Mouse (Mus musculus): ENCODE data around the gene Hoxb9. TPM values are rescaled to one million over a fixed set of nuclear protein-coding genes. Genes with fewer than 3 reads are reported as not detected.

The Hoxb9 gene
- polyA plus RNA-seq, 1 experiment from 2014 or later, result 1.5 TPM

DNA sequence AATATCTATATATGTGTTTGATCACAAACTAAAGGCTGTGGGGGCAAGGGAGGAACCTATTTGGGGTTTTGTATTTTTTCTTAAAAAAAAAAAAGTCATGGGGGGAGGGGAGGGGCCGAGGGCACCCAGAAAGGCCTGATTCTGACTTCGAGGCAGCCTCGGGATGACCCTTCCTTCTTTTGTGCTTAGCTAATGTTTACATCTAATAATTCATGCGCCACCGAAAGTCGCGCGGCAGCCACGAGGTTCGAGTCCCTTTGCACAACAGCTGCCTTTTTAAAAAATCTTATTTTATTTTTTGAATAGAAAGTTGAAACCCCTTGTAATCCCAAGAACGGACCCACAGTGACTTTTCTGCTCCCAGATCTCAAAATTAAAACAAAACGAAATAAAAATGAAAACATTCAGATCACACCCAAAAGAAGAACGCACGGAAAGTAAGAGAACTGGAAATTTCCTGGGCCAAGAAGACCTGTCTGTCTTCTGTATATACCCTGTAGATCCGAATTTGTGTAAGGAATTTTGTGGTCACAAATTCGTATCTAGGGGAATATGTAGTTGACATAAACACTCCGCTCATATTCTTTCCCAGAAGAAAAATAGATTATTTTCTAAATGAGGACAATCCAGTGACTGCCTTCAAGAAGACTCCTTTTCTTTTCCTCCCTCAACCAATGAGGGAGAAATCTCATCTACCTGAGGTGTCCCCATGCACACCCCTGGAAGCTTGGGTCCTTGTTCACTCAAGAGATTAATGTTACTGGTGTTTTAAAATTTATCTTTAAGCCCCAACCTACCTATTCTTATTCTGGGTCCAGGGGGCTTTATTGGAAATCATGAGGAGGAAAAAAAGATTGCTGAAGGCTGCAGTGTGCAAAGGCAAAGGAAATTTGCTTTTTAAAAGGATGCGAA is 45.7 kb downstream of the Hoxb9 start:
- H3K4me2 ChIP-seq (replicated peaks; ENCODE audit: low read depth), result peak overlapping the region; percentile 83
- peaks cover 50% of the 10 kb centered on the region; the same call in 1 of the 2 replicates for H3K27me3 ChIP-seq (replicated peaks; ENCODE audit: control insufficient read depth, insufficient read depth, low read length)
- no peak for ATAC-seq
- WGBS, result 18% methylated on average over 18 of the region's 18 CpGs
- H3K4me1 ChIP-seq (replicated peaks; ENCODE audit: control insufficient read depth, insufficient read depth, low read length), result no peaks in the 10 kb centered on the region
- peak overlapping the region; percentile 59; the same call in 1 of the 2 replicates for H3K4me3 ChIP-seq (ENCODE audit: low read depth, low read length)
- no peak for TF ChIP-seq CTCF (IDR thresholded peaks at IDR 0.05; ENCODE audit: low read depth)
- H3K27ac ChIP-seq (ENCODE audit: low read depth, low read length), result no peak overlapping the region
- no peaks in the 10 kb centered on the region for H3K36me3 ChIP-seq (ENCODE audit: control insufficient read depth, insufficient read depth)
- H3K9ac ChIP-seq (ENCODE audit: low read depth, low read length), result peak overlapping the region; percentile 27; the same call in 1 of the 2 replicates
- no peaks in the 10 kb centered on the region for H3K9me3 ChIP-seq (ENCODE audit: control insufficient read depth)

DNA sequence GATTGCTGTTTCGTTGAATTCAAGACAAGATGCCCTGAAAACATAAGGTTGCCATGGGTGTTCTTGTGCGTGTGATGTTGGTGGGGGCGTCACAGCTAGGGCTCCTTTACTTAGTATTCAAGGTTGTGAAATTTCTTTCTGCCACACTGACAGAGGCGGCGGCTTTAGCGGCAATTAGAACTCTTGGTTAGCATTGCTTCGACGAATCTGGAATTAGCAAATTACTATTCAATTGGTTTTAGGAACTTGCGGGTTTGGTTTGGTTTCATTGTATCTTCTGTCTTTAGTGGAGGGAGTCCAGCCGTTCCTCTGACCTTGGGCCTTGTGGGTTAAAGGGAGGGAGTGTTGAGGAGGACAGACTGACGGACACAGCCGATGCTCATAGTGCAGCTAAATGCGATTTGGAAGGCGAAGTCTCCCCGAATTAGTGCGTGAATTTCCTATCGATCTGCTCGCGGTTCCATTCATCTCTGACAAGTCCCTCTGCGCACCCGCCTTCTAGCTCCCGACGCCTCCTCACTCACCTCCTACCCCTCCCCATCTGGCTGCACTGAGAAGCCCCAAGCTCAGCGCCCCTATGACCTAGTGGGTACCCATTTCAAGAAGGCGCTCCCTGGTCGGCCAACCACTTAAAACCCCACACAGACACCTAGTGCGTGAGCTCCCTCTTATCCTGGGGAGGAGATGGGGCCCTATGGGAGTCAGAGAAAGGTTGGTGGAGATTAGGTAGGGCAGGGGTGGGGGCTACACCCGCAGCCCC is 46.5 kb downstream of the Hoxb9 start, which contains the start of gene Hoxb4:
TSS of gene Hoxb4 (plus strand) at position 660 of the 760 bp plus-strand sequence.
- Histone ChIP-seq H3K9me3 (ENCODE audit: control insufficient read depth) (no peaks in the 10 kb centered on the region), H3K4me3 (ENCODE audit: low read depth, low read length) (peak within 1 kb of the TSS; percentile 59), H3K9ac (ENCODE audit: low read depth, low read length) (peak within 1 kb of the TSS; percentile 69), H3K36me3 (ENCODE audit: control insufficient read depth, insufficient read depth) (no peaks in the 10 kb centered on the region), H3K4me2 (replicated peaks; ENCODE audit: low read depth) (peak within 1 kb of the TSS; percentile 83), H3K4me1 (replicated peaks; ENCODE audit: control insufficient read depth, insufficient read depth, low read length) (no peaks in the 10 kb centered on the region), H3K27ac (ENCODE audit: low read depth, low read length) (peak within 1 kb of the TSS; percentile 94), H3K27me3 (replicated peaks; ENCODE audit: control insufficient read depth, insufficient read depth, low read length) (peaks cover 43% of the 10 kb centered on the region; the same call in 1 of the 2 replicates)
- 16% methylated on average over 28 of the region's 28 CpGs for WGBS
- TF ChIP-seq CTCF (IDR thresholded peaks at IDR 0.05; ENCODE audit: low read depth), result no peak
- no peak for ATAC-seq

DNA sequence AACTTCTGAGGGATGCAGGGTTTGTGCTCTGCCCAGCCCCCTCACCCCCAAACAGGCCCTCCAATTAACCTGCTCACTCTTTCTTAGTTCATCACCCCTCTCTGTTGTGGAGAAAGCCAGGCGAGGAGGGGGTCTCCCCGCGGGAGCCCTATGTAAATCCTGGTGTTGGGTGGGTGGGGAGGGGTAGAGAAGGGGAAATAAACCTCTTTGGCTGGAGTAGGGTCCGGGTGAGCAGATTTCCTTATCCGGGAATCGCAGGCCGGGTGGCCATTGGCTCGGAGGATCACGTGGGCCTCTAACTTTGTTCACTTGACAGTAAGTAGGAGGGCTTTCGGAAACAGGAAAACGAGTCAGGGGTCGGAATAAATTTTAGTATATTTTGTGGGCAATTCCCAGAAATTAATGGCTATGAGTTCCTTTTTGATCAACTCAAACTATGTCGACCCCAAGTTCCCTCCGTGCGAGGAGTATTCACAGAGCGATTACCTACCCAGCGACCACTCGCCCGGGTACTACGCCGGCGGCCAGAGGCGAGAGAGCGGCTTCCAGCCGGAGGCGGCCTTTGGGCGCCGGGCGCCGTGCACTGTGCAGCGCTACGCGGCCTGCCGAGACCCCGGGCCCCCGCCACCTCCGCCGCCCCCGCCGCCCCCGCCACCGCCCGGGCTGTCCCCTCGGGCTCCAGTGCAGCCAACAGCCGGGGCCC is 47.3 kb downstream of the Hoxb9 start:
- Histone ChIP-seq H3K9ac (ENCODE audit: low read depth, low read length) (peak overlapping the region; percentile 69), H3K4me2 (replicated peaks; ENCODE audit: low read depth) (peak overlapping the region; percentile 83), H3K27ac (ENCODE audit: low read depth, low read length) (peak overlapping the region; percentile 94), H3K27me3 (replicated peaks; ENCODE audit: control insufficient read depth, insufficient read depth, low read length) (peaks cover 37% of the 10 kb centered on the region; the same call in 1 of the 2 replicates), H3K4me1 (replicated peaks; ENCODE audit: control insufficient read depth, insufficient read depth, low read length) (no peaks in the 10 kb centered on the region), H3K9me3 (ENCODE audit: control insufficient read depth) (no peaks in the 10 kb centered on the region), H3K36me3 (ENCODE audit: control insufficient read depth, insufficient read depth) (no peaks in the 10 kb centered on the region), H3K4me3 (ENCODE audit: low read depth, low read length) (peak overlapping the region; percentile 59)
- TF ChIP-seq CTCF (IDR thresholded peaks at IDR 0.05; ENCODE audit: low read depth), result no peak
- WGBS, result under 1% methylated on average over 35 of the region's 45 CpGs
- ATAC-seq, result peak; percentile 60

GRCm38 (mm10) chr11:96319071-96319902 is 48.0 kb downstream of the Hoxb9 start:
- Histone ChIP-seq H3K36me3 (ENCODE audit: control insufficient read depth, insufficient read depth) (no peaks in the 10 kb centered on the region), H3K27me3 (replicated peaks; ENCODE audit: control insufficient read depth, insufficient read depth, low read length) (peaks cover 29% of the 10 kb centered on the region; the same call in 1 of the 2 replicates), H3K4me2 (replicated peaks; ENCODE audit: low read depth) (peak overlapping the region; percentile 83), H3K4me1 (replicated peaks; ENCODE audit: control insufficient read depth, insufficient read depth, low read length) (no peaks in the 10 kb centered on the region), H3K4me3 (ENCODE audit: low read depth, low read length) (peak overlapping the region; percentile 59), H3K9me3 (ENCODE audit: control insufficient read depth) (no peaks in the 10 kb centered on the region), H3K27ac (ENCODE audit: low read depth, low read length) (peak overlapping the region; percentile 94), H3K9ac (ENCODE audit: low read depth, low read length) (peak overlapping the region; percentile 69)
- under 1% methylated on average over 29 of the region's 34 CpGs for WGBS
- TF ChIP-seq CTCF (IDR thresholded peaks at IDR 0.05; ENCODE audit: low read depth), result no peak
- peak; percentile 26 for ATAC-seq

DNA sequence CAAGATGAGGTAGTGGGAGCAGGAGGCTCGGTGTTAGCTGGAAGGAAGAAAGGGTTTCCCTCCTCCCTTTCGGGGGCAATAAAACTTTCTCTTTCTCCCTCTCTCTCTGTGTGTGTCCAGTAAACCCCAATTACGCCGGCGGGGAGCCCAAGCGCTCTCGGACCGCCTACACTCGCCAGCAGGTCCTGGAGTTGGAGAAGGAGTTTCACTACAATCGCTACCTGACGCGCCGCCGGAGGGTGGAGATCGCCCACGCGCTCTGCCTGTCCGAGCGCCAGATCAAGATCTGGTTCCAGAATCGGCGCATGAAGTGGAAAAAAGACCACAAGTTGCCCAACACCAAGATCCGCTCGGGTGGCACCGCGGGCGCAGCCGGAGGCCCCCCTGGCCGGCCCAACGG is 48.7 kb downstream of the Hoxb9 start:
- WGBS, result 2% methylated on average over 29 of the region's 29 CpGs
- peak overlapping the region; percentile 83 for H3K4me2 ChIP-seq (replicated peaks; ENCODE audit: low read depth)
- H3K27me3 ChIP-seq (replicated peaks; ENCODE audit: control insufficient read depth, insufficient read depth, low read length), result peaks cover 28% of the 10 kb centered on the region; the same call in 1 of the 2 replicates
- H3K27ac ChIP-seq (ENCODE audit: low read depth, low read length), result peak overlapping the region; percentile 94
- no peak for ATAC-seq
- peak overlapping the region; percentile 69 for H3K9ac ChIP-seq (ENCODE audit: low read depth, low read length)
- H3K36me3 ChIP-seq (ENCODE audit: control insufficient read depth, insufficient read depth), result no peaks in the 10 kb centered on the region
- no peaks in the 10 kb centered on the region for H3K9me3 ChIP-seq (ENCODE audit: control insufficient read depth)
- peak overlapping the region; percentile 59 for H3K4me3 ChIP-seq (ENCODE audit: low read depth, low read length)
- no peak for TF ChIP-seq CTCF (IDR thresholded peaks at IDR 0.05; ENCODE audit: low read depth)
- no peaks in the 10 kb centered on the region for H3K4me1 ChIP-seq (replicated peaks; ENCODE audit: control insufficient read depth, insufficient read depth, low read length)
